Mouse (Mus musculus) hindbrain, postnatal 0 days (tissue): Measurements from ENCODE around the gene Slc45a3. TPM values are rescaled to one million over a fixed set of nuclear protein-coding genes. Genes with fewer than 3 reads are reported as not detected.
A peak's percentile ranks its signal among the peaks of the same experiment; 100 is the strongest.

Experiments used
- ATAC-seq: fragments of 200-750 bp; cut with Nextera tagmentation; 2 replicates; pipeline ENCODE4 v1.8.0; 2017; ENCODE audit warnings: mild to moderate bottlenecking, moderate TSS enrichment, moderate library complexity
- DNase-seq: peaks from one replicate; pipeline ENCODE4 v3.0.0-alpha.2; 2015; ENCODE audit warnings: low spot score
- H3K27ac ChIP-seq: fragments of 300-500 bp; sonication (generic); 2 replicates; pipeline ENCODE4 v1.5.1; 2014; ENCODE audit warnings: mild to moderate bottlenecking
- H3K27me3 ChIP-seq: fragments of 300-500 bp; sonication (generic); 2 replicates; pipeline ENCODE4 v1.6.1; 2014; ENCODE audit warnings: low read length, mixed read lengths; ENCODE audit not compliant: insufficient read depth
- H3K36me3 ChIP-seq: fragments of 300-500 bp; sonication (generic); 2 replicates; pipeline ENCODE4 v1.6.1; 2014; ENCODE audit warnings: low read length, mixed read lengths; ENCODE audit not compliant: insufficient read depth
- H3K4me1 ChIP-seq: fragments of 300-500 bp; sonication (generic); 2 replicates; pipeline ENCODE4 v1.6.1; 2014; ENCODE audit warnings: antibody characterized with exemption, low read length, mixed read lengths; ENCODE audit not compliant: insufficient read depth
- H3K4me2 ChIP-seq: fragments of 300-500 bp; sonication (generic); 2 replicates; pipeline ENCODE4 v1.6.1; 2014; ENCODE audit warnings: low read depth, mild to moderate bottlenecking, low read length, moderate library complexity, mixed read lengths
- H3K4me3 ChIP-seq: fragments of 300-500 bp; sonication (generic); 2 replicates; pipeline ENCODE4 v1.5.1; 2014; ENCODE audit warnings: low read length
- H3K9ac ChIP-seq: fragments of 300-500 bp; sonication (generic); replicated peaks from 2 replicates; pipeline ENCODE4 v1.6.1; 2014; ENCODE audit warnings: mild to moderate bottlenecking, low read length, moderate library complexity, mixed read lengths
- H3K9me3 ChIP-seq: fragments of 300-500 bp; sonication (generic); 2 replicates; pipeline ENCODE4 v1.6.1; 2016; ENCODE audit warnings: low read length, mixed read lengths
- CTCF ChIP-seq: IDR thresholded peaks from 2 replicates; pipeline ENCODE4 v1.5.1; 2016; ENCODE audit warnings: antibody characterized with exemption, control low read depth, low read depth
- WGBS: fragments of 180-500 bp; shearing (Covaris S2); extraction: QIAGEN DNeasy Blood & Tissue Kit; methylation state at CpG from one replicate; pipeline ENCODE4 v1.1.7; 2014; 5-methylcytosine and 5-hydroxymethylcytosine counted together
- polyA plus RNA-seq: library from polyadenylated mRNA; unstranded; fragments of >200 nt; fragmentation: Nextera tagmentation; extraction: Ambion mirVana; gene quantifications from 2 replicates; pipeline ENCODE4 v1.2.1, GENCODE M21; 2015
- total RNA-seq: library from RNA; depleted of rRNA; stranded (reverse); fragments of >200 nt; gene quantifications from 2 replicates; pipeline ENCODE4 v1.2.3, GENCODE M21; 2014

The Slc45a3 gene
- total and polyA plus RNA-seq, 2 experiments from 2014 or later: 0.28 to 2.0 TPM

- ATAC-seq: no peak
Observed at GRCm38 (mm10) chr1:131993169-131994040, 30.6 kb downstream of the Slc45a3 start.

GRCm38 (mm10) chr1:131995062-131995461 lies 32.3 kb downstream of the Slc45a3 start:
- peak; percentile 56 for DNase-seq
- Histone ChIP-seq H3K4me2 (no peak overlapping the region), H3K27me3 (no peaks in the 10 kb centered on the region), H3K4me1 (no peaks in the 10 kb centered on the region), H3K9me3 (no peaks in the 10 kb centered on the region), H3K9ac (no peak overlapping the region), H3K4me3 (no peak overlapping the region), H3K27ac (no peak overlapping the region), H3K36me3 (no peaks in the 10 kb centered on the region)
- peak; percentile 73 for TF ChIP-seq CTCF
- WGBS: 36% methylated on average over 4 of the region's 4 CpGs
- no peak for ATAC-seq

More at GRCm38 (mm10) chr1:131993169-131994040, 30.6 kb downstream of the Slc45a3 start:
- Histone ChIP-seq H3K27ac (no peak overlapping the region), H3K4me2 (no peak overlapping the region), H3K36me3 (no peaks in the 10 kb centered on the region), H3K27me3 (no peaks in the 10 kb centered on the region), H3K4me1 (no peaks in the 10 kb centered on the region), H3K9ac (no peak overlapping the region), H3K4me3 (no peak overlapping the region), H3K9me3 (no peaks in the 10 kb centered on the region)
- no peak for DNase-seq
- WGBS: 86% methylated on average over 12 of the region's 12 CpGs
- TF ChIP-seq CTCF: no peak

GRCm38 (mm10) chr1:132000506-132000905 lies 37.7 kb downstream of the Slc45a3 start:
- DNase-seq: no peak
- Histone ChIP-seq H3K4me1 (no peaks in the 10 kb centered on the region), H3K9me3 (no peaks in the 10 kb centered on the region), H3K36me3 (no peaks in the 10 kb centered on the region), H3K4me3 (no peak overlapping the region), H3K4me2 (no peak overlapping the region), H3K27ac (no peak overlapping the region), H3K9ac (no peak overlapping the region), H3K27me3 (no peaks in the 10 kb centered on the region)
- ATAC-seq: no peak
- peak; percentile 30 for TF ChIP-seq CTCF

- TF ChIP-seq CTCF: no peak
- ATAC-seq: no peak
- WGBS: 81% methylated on average over 4 of the region's 4 CpGs
Observed at GRCm38 (mm10) chr1:132001880-132002330, 39.1 kb downstream of the Slc45a3 start.

GRCm38 (mm10) chr1:132003111-132003510 lies 40.3 kb downstream of the Slc45a3 start:
- H3K36me3 ChIP-seq: no peaks in the 10 kb centered on the region
- no peaks in the 10 kb centered on the region for H3K9me3 ChIP-seq
- H3K27ac ChIP-seq: no peak overlapping the region
- H3K4me3 ChIP-seq: no peak overlapping the region
- 0 out of 2 replicates have a peak, but pooled peaks cover 3% of the 10 kb centered on the region for H3K4me1 ChIP-seq
- H3K27me3 ChIP-seq: no peaks in the 10 kb centered on the region
- H3K4me2 ChIP-seq: no peak overlapping the region
- ATAC-seq (no peak), DNase-seq (no peak)
- WGBS: 55% methylated on average over 2 of the region's 2 CpGs
- no peak overlapping the region for H3K9ac ChIP-seq
- no peak for TF ChIP-seq CTCF

More at GRCm38 (mm10) chr1:132001880-132002330, 39.1 kb downstream of the Slc45a3 start:
- H3K4me3 ChIP-seq: no peak overlapping the region
- no peaks in the 10 kb centered on the region for H3K9me3 ChIP-seq
- no peak overlapping the region for H3K9ac ChIP-seq
- H3K4me2 ChIP-seq: no peak overlapping the region
- H3K4me1 ChIP-seq: 0 out of 2 replicates have a peak, but pooled peaks cover 3% of the 10 kb centered on the region
- H3K27me3 ChIP-seq: no peaks in the 10 kb centered on the region
- DNase-seq: no peak
- no peaks in the 10 kb centered on the region for H3K36me3 ChIP-seq
- no peak overlapping the region for H3K27ac ChIP-seq

GRCm38 (mm10) chr1:132003817-132004216 lies 41.0 kb downstream of the Slc45a3 start:
- DNase-seq: no peak
- 67% methylated on average over 1 of the region's 1 CpGs for WGBS
- Histone ChIP-seq H3K27ac (no peak overlapping the region), H3K4me2 (no peak overlapping the region), H3K27me3 (no peaks in the 10 kb centered on the region), H3K4me1 (0 out of 2 replicates have a peak, but pooled peaks cover 4% of the 10 kb centered on the region), H3K9me3 (no peaks in the 10 kb centered on the region), H3K9ac (no peak overlapping the region), H3K36me3 (no peaks in the 10 kb centered on the region), H3K4me3 (no peak overlapping the region)
- TF ChIP-seq CTCF: no peak
- no peak for ATAC-seq
